Mouse (Mus musculus): Measurements from ENCODE around the gene Nsmce1.

DNA sequence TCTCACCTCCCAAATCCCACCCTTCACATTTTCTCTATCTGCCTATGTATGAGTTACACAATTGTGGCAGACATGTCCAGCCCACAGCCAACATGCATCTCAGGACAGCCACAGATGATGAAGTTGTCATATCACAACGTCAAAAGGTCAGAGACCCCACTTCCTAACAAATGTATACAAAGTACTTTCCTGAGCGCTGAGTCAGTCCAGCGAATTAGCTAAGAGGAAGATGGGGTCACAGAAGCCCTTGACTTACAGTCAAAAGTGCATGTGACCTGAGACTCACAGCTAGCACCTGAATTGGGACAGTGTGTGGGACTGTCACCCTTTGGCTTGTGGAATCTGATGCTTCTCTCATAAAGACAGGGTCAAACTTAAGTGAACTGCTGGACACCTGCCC lies 9.1 kb downstream of the Nsmce1 start:
- TF ChIP-seq CTCF (IDR thresholded peaks at IDR 0.05; ENCODE audit: extremely low read depth, insufficient read depth, low read length) (no peak), POLR2A (IDR thresholded peaks at IDR 0.05; ENCODE audit: extremely low read depth, insufficient read depth, low read length) (no peak)

Measured in cortical plate, adult 2 months (tissue).